Mouse (Mus musculus): ENCODE measurements around the gene Pkib.

Pkib gene

GRCm38 (mm10) chr10:57740733-57741132 is 109.0 kb downstream of the Pkib start:
- no peak for DNase-seq (ENCODE audit: low read depth, low spot score)

- no peak for DNase-seq (ENCODE audit: low read depth, low spot score)
These were observed 109.6 kb downstream of the Pkib start for GRCm38 (mm10) chr10:57741351-57741750.

GRCm38 (mm10) chr10:57743045-57743444 is 111.3 kb downstream of the Pkib start:
- DNase-seq (ENCODE audit: low read depth, low spot score), result no peak

- peak; percentile 78 for DNase-seq (ENCODE audit: low read depth, low spot score)
These were observed 111.8 kb downstream of the Pkib start for GRCm38 (mm10) chr10:57743606-57744016.

GRCm38 (mm10) chr10:57744128-57744765 is 112.5 kb downstream of the Pkib start:
- DNase-seq (ENCODE audit: low read depth, low spot score), result peak; percentile 9

- DNase-seq (ENCODE audit: low read depth, low spot score), result no peak
These were observed 113.7 kb downstream of the Pkib start for GRCm38 (mm10) chr10:57745452-57745851.

- no peak for DNase-seq (ENCODE audit: low read depth, low spot score)
These were observed 115.3 kb downstream of the Pkib start for GRCm38 (mm10) chr10:57747127-57747526.

GRCm38 (mm10) chr10:57753343-57753742 is 121.6 kb downstream of the Pkib start:
- no peak for DNase-seq (ENCODE audit: low read depth, low spot score)

- no peak for DNase-seq (ENCODE audit: low read depth, low spot score)
These were observed 123.5 kb downstream of the Pkib start for GRCm38 (mm10) chr10:57755201-57755736.

- DNase-seq (ENCODE audit: low read depth, low spot score), result no peak
These were observed 127.2 kb downstream of the Pkib start for GRCm38 (mm10) chr10:57758999-57759398.

- no peak for DNase-seq (ENCODE audit: low read depth, low spot score)
These were observed 128.9 kb downstream of the Pkib start for GRCm38 (mm10) chr10:57760694-57761093.

- no peak for DNase-seq (ENCODE audit: low read depth, low spot score)
These were observed 131.3 kb downstream of the Pkib start for GRCm38 (mm10) chr10:57763044-57763443.

- DNase-seq (ENCODE audit: low read depth, low spot score), result no peak
These were observed 151.7 kb downstream of the Pkib start for GRCm38 (mm10) chr10:57783289-57784130.

- no peak for DNase-seq (ENCODE audit: low read depth, low spot score)
These were observed 152.5 kb downstream of the Pkib start for GRCm38 (mm10) chr10:57784131-57784875.

- no peak for DNase-seq (ENCODE audit: low read depth, low spot score)
These were observed 153.0 kb downstream of the Pkib start, which contains the start of gene Fabp7 for GRCm38 (mm10) chr10:57784876-57785150. Gene Fabp7 (plus strand): TSS chr10:57784881.

GRCm38 (mm10) chr10:57785552-57785951 is 153.8 kb downstream of the Pkib start:
- no peak for DNase-seq (ENCODE audit: low read depth, low spot score)
